Mouse (Mus musculus) thymus, adult 2 months (tissue): ENCODE measurements at regions not wholly inside any gene's neighbourhood (a gene's known extent, or its start where the extent isn't known, plus 50 kb on each side); places are given as distances from the start of the nearest gene placed in this dataset.

Experiments
- CTCF ChIP-seq: fragments of 200-500 bp; IDR thresholded peaks from 2 replicates; pipeline ENCODE4 v1.5.1; 2012; ENCODE audit warnings: mild to moderate bottlenecking, control low read depth, low read length, moderate library complexity, borderline replicate concordance; ENCODE audit not compliant: control insufficient read depth, poor library complexity, insufficient read depth; ENCODE audit errors: extremely low read depth
- POLR2A ChIP-seq: fragments of 200-500 bp; IDR thresholded peaks from 2 replicates; pipeline ENCODE4 v1.6.1; 2012; ENCODE audit warnings: mild to moderate bottlenecking, low read length, control low read depth, moderate library complexity; ENCODE audit not compliant: control insufficient read depth, poor library complexity, insufficient read depth; ENCODE audit errors: extremely low read depth

DNA sequence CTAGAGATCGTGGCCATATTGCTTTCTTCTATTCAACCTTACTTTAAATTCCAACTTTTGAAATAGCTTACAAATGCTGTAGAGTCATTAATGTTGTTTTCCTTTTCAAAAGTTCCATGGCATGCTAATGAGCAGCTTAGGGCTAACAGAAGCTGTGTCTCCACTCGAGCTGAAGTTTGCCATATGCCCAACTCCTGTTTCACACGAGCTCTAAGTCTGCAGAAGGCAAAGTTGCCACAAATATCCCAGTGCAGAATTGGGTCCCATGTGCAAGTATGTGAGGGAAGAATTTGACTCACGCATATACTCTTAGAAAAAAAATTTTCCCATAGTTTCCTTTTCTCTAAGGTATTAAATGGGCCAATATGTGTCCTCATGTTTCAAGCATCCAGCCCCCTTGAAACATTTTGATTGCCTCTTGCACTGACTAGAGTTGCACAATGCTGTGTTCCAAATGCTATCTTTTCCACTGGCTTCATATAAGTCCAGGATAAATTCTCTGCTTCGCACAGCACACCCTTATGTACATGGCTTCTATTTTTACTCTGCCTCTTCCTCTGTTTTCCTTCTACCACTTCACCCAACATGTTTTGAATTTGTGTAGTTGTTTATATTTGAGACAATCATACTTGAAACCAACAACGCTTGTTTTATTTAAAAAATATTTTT lies 178.9 kb downstream of the Pax3 start:
- no peak for TF ChIP-seq CTCF
- TF ChIP-seq POLR2A = no peak
